Mouse (Mus musculus): ENCODE results near the gene Vmn1r130. TPM values are rescaled to one million over a fixed set of nuclear protein-coding genes. Genes with fewer than 3 reads are reported as not detected.
"Not testable (repeated sequence)": the region's sequence is repeated elsewhere in the genome, so short reads cannot be mapped to it uniquely, and the experiment has no call there.

The Vmn1r130 gene
- not detected in 2 replicates for total RNA-seq (2014; rRNA removed)
- not detected in 2 replicates for polyA plus RNA-seq (2012; rRNA removed)

- not testable (repeated sequence) for DNase-seq (ENCODE audit: extremely low read depth, low read depth, low spot score); H3K4me1 ChIP-seq (ENCODE audit: control insufficient read depth, insufficient read depth, low read length); H3K4me3 ChIP-seq (ENCODE audit: insufficient read depth, low read depth, low read length); H3K36me3 ChIP-seq (ENCODE audit: control insufficient read depth, insufficient read depth, low read length); H3K27me3 ChIP-seq (ENCODE audit: control insufficient read depth, insufficient read depth, low read length); H3K79me2 ChIP-seq (ENCODE audit: control insufficient read depth, insufficient read depth, low read length); H3K27ac ChIP-seq (replicated peaks; ENCODE audit: insufficient read depth, low read depth, low read length); H3K9ac ChIP-seq (ENCODE audit: low read depth, low read length)
- no CpG with 5 or more reads among the region's 3 CpGs for WGBS
These were observed at the start of gene Vmn1r130 for GRCm38 (mm10) chr7:21511480-21511879. Vmn1r130 (plus strand) TSS chr7:21511780.

GRCm38 (mm10) chr7:21545990-21546389 is 34.4 kb downstream of the Vmn1r130 start, which contains the start of gene Vmn1r131:
Vmn1r131 (minus strand) TSS chr7:21546090.
- not testable (repeated sequence) for H3K79me2 ChIP-seq (ENCODE audit: control insufficient read depth, insufficient read depth, low read length); H3K4me1 ChIP-seq (ENCODE audit: control insufficient read depth, insufficient read depth, low read length); H3K36me3 ChIP-seq (ENCODE audit: control insufficient read depth, insufficient read depth, low read length); DNase-seq (ENCODE audit: extremely low read depth, low read depth, low spot score); H3K27ac ChIP-seq (replicated peaks; ENCODE audit: insufficient read depth, low read depth, low read length); H3K4me3 ChIP-seq (ENCODE audit: insufficient read depth, low read depth, low read length); H3K9ac ChIP-seq (ENCODE audit: low read depth, low read length); H3K27me3 ChIP-seq (ENCODE audit: control insufficient read depth, insufficient read depth, low read length)
- WGBS: no CpG with 5 or more reads among the region's 2 CpGs

Other genes with a start within 250 kb of the Vmn1r130 start
- not detected in 2 replicates for gene Vmn1r125, start 239.6 kb upstream of the Vmn1r130 start, total RNA-seq (2014; rRNA removed)
- not detected in 2 replicates for gene Vmn1r125, start 239.6 kb upstream of the Vmn1r130 start, polyA plus RNA-seq (2012; rRNA removed)
- gene Vmn1r126, start 210.3 kb upstream of the Vmn1r130 start, total RNA-seq (2014; rRNA removed): not detected in 2 replicates
- not detected in 2 replicates for gene Vmn1r126, start 210.3 kb upstream of the Vmn1r130 start, polyA plus RNA-seq (2012; rRNA removed)
- not detected in 2 replicates for gene Vmn1r127, start 191.9 kb upstream of the Vmn1r130 start, total RNA-seq (2014; rRNA removed)
- not detected in 2 replicates for gene Vmn1r127, start 191.9 kb upstream of the Vmn1r130 start, polyA plus RNA-seq (2012; rRNA removed)
- gene Vmn1r128, start 162.4 kb upstream of the Vmn1r130 start, total RNA-seq (2014; rRNA removed): not detected in 2 replicates
- not detected in 2 replicates for gene Vmn1r128, start 162.4 kb upstream of the Vmn1r130 start, polyA plus RNA-seq (2012; rRNA removed)
- not detected in 2 replicates for gene Vmn1r129, start 150.5 kb upstream of the Vmn1r130 start, total RNA-seq (2014; rRNA removed)
- not detected in 2 replicates for gene Vmn1r129, start 150.5 kb upstream of the Vmn1r130 start, polyA plus RNA-seq (2012; rRNA removed)
- not detected in 2 replicates for gene Gm6882, start 79.0 kb upstream of the Vmn1r130 start, total RNA-seq (2014; rRNA removed)
- not detected in 2 replicates for gene Gm6882, start 79.0 kb upstream of the Vmn1r130 start, polyA plus RNA-seq (2012; rRNA removed)
- not detected in 2 replicates for gene Vmn1r131, start 34.3 kb downstream of the Vmn1r130 start, total RNA-seq (2014; rRNA removed)
- not detected in 2 replicates for gene Vmn1r131, start 34.3 kb downstream of the Vmn1r130 start, polyA plus RNA-seq (2012; rRNA removed)
- gene Vmn1r132, start 102.3 kb downstream of the Vmn1r130 start, total RNA-seq (2014; rRNA removed): not detected in 2 replicates
- not detected in 2 replicates for gene Vmn1r132, start 102.3 kb downstream of the Vmn1r130 start, polyA plus RNA-seq (2012; rRNA removed)
- not detected in 2 replicates for gene Gm4175, start 249.7 kb downstream of the Vmn1r130 start, total RNA-seq (2014; rRNA removed)
- not detected in 2 replicates for gene Gm4175, start 249.7 kb downstream of the Vmn1r130 start, polyA plus RNA-seq (2012; rRNA removed)